Mouse (Mus musculus): ENCODE measurements around the gene Ap2b1. TPM values are rescaled to one million over a fixed set of nuclear protein-coding genes. Genes with fewer than 3 reads are reported as not detected.
"Not testable (repeated sequence)": the region's sequence is repeated elsewhere in the genome, so short reads cannot be mapped to it uniquely, and the experiment has no call there.

Gene Ap2b1
- polyA plus RNA-seq (2015; fragmentation: Nextera tagmentation; extraction: Ambion mirVana) = 118 and 127 TPM in 2 replicates

GRCm38 (mm10) chr11:83298225-83299195 lies at the start of gene Ap2b1:
TSS of gene Ap2b1 (plus strand) at chr11:83299024.
- H3K27ac ChIP-seq = peak within 1 kb of the TSS; percentile 90
- 2% methylated on average over 56 of the region's 56 CpGs for WGBS
- no peaks in the 10 kb centered on the region for H3K27me3 ChIP-seq (replicated peaks)
- peak; percentile 91 for ATAC-seq (replicated peaks)
- no peaks in the 10 kb centered on the region for H3K9me3 ChIP-seq
- H3K36me3 ChIP-seq (replicated peaks) = 0 out of 2 replicates have a peak, but pooled peaks cover 8% of the 10 kb centered on the region
- H3K4me3 ChIP-seq = peak within 1 kb of the TSS; percentile 85
- H3K4me1 ChIP-seq = peaks cover 40% of the 10 kb centered on the region
- H3K9ac ChIP-seq = peak within 1 kb of the TSS; percentile 86
- peak within 1 kb of the TSS; percentile 83 for H3K4me2 ChIP-seq

DNA sequence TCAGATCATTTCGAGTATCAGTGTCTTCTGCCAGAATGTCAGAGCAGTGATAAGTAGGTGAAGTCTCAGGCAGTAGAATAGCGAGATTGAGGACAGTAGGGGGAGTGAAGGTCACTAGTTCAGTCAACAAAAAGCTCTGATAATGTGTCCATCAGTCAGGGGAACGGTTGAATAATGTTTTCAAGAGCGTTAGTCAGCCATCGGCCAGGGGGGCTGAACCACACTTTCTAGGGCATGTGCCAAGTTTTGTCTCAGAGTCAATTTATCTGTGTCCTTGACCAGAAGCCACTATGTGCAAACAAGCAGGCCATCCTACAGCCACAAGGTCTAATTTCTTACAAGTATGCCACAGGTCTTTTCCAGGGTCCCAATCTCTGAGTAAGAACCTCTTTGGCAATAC lies 41.6 kb upstream of the Ap2b1 start:
- H3K4me1 ChIP-seq; H3K36me3 ChIP-seq (replicated peaks); H3K4me3 ChIP-seq; H3K27ac ChIP-seq; H3K27me3 ChIP-seq (replicated peaks); ATAC-seq (replicated peaks); H3K4me2 ChIP-seq; H3K9me3 ChIP-seq; H3K9ac ChIP-seq: not testable (repeated sequence)
- WGBS = 70% methylated on average over 5 of the region's 5 CpGs

DNA sequence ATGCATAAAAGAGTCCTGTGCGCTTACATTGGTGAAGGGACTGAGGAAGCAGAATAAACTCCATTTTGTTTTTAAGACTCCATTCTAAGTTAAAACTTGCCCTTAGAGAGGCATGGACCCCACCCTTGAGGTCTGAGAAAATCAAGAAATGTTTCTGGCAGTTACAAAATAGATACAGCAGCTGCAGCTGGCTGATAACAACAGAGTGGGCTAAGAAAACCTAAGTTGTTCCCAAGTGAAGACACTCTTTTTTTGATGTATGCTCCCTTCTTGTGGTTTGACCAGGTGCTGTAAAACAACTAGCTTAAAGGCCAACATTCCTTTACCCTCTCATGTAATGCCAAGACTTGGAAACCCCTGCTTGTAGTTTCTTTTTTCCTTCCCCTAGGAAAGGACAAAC lies 36.2 kb upstream of the Ap2b1 start:
- no peak for ATAC-seq (replicated peaks)
- no peak overlapping the region for H3K4me2 ChIP-seq

GRCm38 (mm10) chr11:83263146-83263545 lies 35.7 kb upstream of the Ap2b1 start:
- Histone ChIP-seq H3K27me3 (replicated peaks) (no peaks in the 10 kb centered on the region), H3K4me3 (no peak overlapping the region), H3K9ac (no peak overlapping the region), H3K36me3 (replicated peaks) (no peaks in the 10 kb centered on the region), H3K4me1 (no peaks in the 10 kb centered on the region), H3K4me2 (no peak overlapping the region), H3K27ac (no peak overlapping the region), H3K9me3 (no peaks in the 10 kb centered on the region)
- WGBS = 56% methylated on average over 3 of the region's 3 CpGs
- ATAC-seq (replicated peaks) = no peak

More for the DNA sequence above, 36.2 kb upstream of the Ap2b1 start:
- H3K9me3 ChIP-seq = no peaks in the 10 kb centered on the region
- H3K4me3 ChIP-seq = no peak overlapping the region
- WGBS = 98% methylated on average over 1 of the region's 1 CpGs
- no peaks in the 10 kb centered on the region for H3K36me3 ChIP-seq (replicated peaks)
- no peak overlapping the region for H3K27ac ChIP-seq
- no peak overlapping the region for H3K9ac ChIP-seq
- H3K27me3 ChIP-seq (replicated peaks) = no peaks in the 10 kb centered on the region
- no peaks in the 10 kb centered on the region for H3K4me1 ChIP-seq

GRCm38 (mm10) chr11:83270842-83271150 lies 28.0 kb upstream of the Ap2b1 start:
- Histone ChIP-seq H3K4me2 (peak overlapping the region; percentile 65), H3K9me3 (no peaks in the 10 kb centered on the region), H3K27me3 (replicated peaks) (no peaks in the 10 kb centered on the region), H3K36me3 (replicated peaks) (no peaks in the 10 kb centered on the region), H3K4me1 (peaks cover 4% of the 10 kb centered on the region; the same call in 1 of the 2 replicates), H3K9ac (peak overlapping the region; percentile 69), H3K4me3 (peak overlapping the region; percentile 56), H3K27ac (peak overlapping the region; percentile 89)
- WGBS = under 1% methylated on average over 6 of the region's 6 CpGs
- peak; percentile 70 for ATAC-seq (replicated peaks)

DNA sequence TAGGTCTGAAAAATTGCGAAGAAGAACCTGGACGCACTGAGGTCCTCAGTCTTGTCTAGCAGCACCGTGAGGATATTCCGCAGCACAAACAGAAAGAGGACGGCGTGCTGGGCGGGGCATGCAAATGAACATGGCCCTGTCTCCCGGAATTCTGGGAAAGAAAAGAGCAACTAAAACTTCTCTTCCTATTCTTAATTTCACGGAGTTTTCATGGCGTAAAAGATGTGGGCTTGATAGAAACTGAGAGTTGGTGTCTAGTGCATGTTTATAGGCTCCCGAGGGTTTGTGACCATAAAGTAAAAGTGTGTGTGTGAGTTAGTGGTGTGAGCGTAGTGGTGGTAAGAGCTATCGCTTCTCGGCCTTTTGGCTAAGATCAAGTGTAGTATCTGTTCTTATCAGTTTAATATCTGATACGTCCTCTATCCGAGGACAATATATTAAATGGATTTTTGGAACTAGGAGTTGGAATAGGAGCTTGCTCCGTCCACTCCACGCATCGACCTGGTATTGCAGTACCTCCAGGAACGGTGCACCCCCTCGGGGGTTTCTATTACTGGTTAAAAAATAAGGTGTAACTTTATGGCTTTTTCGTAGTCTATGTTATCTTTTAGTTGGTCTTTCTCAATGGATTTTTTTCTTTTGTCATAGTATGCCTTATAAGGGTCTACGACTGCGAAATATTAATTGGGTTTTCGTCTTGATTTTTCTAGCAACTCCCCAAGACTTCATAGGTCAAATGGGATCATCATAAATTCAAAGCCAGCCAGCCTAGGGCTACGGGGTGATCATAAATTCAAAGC lies 27.5 kb upstream of the Ap2b1 start:
- peaks cover 4% of the 10 kb centered on the region; the same call in 1 of the 2 replicates for H3K4me1 ChIP-seq
- no peaks in the 10 kb centered on the region for H3K27me3 ChIP-seq (replicated peaks)
- peak overlapping the region; percentile 89 for H3K27ac ChIP-seq
- ATAC-seq (replicated peaks) = peak; percentile 89
- under 1% methylated on average over 26 of the region's 26 CpGs for WGBS
- no peaks in the 10 kb centered on the region for H3K36me3 ChIP-seq (replicated peaks)
- no peaks in the 10 kb centered on the region for H3K9me3 ChIP-seq
- peak overlapping the region; percentile 65 for H3K4me2 ChIP-seq
- peak overlapping the region; percentile 56 for H3K4me3 ChIP-seq
- peak overlapping the region; percentile 69 for H3K9ac ChIP-seq

DNA sequence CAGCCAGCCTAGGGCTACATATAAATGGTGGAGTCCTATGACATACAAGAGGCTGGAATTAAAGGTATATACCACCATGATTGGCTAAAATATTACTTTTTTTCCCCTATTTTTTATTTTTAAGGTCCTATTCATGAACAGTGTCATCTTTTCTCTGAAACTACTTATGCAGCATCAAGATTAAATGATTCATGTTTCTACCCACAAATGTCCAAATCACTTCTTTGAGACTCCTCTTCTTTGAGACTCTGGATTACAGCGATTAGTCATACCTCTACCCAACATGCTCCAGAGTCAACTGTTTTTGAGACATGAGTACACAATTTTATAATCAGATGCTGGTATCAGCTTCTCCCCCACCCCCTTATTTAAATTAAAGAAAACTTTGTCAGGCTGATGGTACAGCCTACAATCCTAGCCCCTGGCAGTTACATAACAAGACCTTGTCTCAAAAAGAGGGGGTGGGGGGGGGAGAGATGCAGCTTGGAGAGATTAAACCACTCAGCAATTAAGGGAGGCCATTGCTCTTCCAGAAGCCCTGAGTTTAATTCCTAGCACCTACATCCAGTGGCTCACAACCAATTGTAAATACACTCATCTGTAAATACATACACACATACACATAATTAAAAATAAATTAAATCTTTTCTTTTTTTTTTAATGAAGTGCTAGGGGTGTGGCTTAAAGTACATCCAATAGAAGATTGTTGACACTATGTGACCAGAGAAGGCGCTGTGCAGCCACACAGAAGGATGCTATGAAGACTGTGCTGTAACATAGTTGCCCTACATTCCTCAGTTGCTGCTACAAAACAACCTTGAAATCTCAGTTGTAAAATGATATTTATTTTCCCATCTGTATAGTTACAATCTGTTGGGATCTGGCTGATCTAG lies 26.6 kb upstream of the Ap2b1 start:
- Histone ChIP-seq H3K4me1 (peaks cover 4% of the 10 kb centered on the region; the same call in 1 of the 2 replicates), H3K9me3 (no peaks in the 10 kb centered on the region), H3K36me3 (replicated peaks) (no peaks in the 10 kb centered on the region), H3K9ac (no peak overlapping the region), H3K4me2 (peak overlapping the region; percentile 65), H3K4me3 (no peak overlapping the region), H3K27ac (peak overlapping the region; percentile 89), H3K27me3 (replicated peaks) (no peaks in the 10 kb centered on the region)
- ATAC-seq (replicated peaks) = 0 out of 2 replicates have a peak, but pooled peaks have one; percentile 14
- WGBS = 21% methylated on average over 2 of the region's 2 CpGs

DNA sequence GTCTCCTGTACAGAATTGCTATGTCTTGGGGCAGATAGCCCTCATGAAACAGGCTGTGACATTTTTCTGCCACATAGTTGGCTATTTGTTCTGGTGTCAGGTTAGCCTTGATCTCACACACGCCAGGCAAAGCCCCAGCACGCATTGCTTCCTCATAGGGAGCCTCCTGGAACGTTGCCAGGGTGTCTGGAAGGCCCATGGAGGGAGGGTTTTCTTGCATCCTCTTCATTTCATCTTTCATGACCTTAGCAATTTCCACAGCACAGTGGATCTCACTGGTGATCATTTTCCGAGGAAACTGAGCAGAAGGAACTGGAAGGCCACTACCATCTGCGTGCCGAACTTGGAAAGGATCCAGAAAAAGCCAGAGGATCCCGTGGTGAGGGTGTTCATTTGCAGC lies 22.6 kb upstream of the Ap2b1 start:
- no peak overlapping the region for H3K9ac ChIP-seq
- ATAC-seq (replicated peaks) = no peak
- no peaks in the 10 kb centered on the region for H3K27me3 ChIP-seq (replicated peaks)
- WGBS = 70% methylated on average over 7 of the region's 7 CpGs
- no peaks in the 10 kb centered on the region for H3K9me3 ChIP-seq
- no peaks in the 10 kb centered on the region for H3K36me3 ChIP-seq (replicated peaks)
- H3K4me1 ChIP-seq = no peaks in the 10 kb centered on the region
- H3K27ac ChIP-seq = no peak overlapping the region
- no peak overlapping the region for H3K4me2 ChIP-seq
- no peak overlapping the region for H3K4me3 ChIP-seq

DNA sequence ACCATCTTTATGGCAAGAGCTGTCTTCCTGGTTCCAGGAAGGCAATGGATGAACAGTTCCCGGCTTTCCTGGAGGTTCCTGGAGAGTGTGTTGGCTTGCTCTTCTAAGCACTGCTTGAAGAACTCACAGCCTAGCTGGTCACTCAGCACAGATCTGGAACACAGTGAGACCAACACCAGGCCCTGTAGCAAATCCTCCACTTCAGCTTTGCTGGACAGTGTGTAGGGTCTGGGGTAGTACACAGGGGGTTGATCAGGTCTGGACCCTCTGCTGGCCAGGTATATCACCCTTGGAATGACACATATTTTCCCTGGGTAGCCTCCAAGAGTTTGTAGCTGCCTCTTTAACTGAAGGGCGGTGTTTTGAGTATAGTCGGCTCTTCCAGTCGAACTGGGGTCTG lies 19.8 kb upstream of the Ap2b1 start:
- no peaks in the 10 kb centered on the region for H3K9me3 ChIP-seq
- no peaks in the 10 kb centered on the region for H3K36me3 ChIP-seq (replicated peaks)
- WGBS = 88% methylated on average over 4 of the region's 4 CpGs
- no peak overlapping the region for H3K9ac ChIP-seq
- H3K4me1 ChIP-seq = no peaks in the 10 kb centered on the region
- ATAC-seq (replicated peaks) = no peak
- H3K27ac ChIP-seq = no peak overlapping the region
- no peak overlapping the region for H3K4me3 ChIP-seq
- H3K4me2 ChIP-seq = no peak overlapping the region
- H3K27me3 ChIP-seq (replicated peaks) = no peaks in the 10 kb centered on the region

DNA sequence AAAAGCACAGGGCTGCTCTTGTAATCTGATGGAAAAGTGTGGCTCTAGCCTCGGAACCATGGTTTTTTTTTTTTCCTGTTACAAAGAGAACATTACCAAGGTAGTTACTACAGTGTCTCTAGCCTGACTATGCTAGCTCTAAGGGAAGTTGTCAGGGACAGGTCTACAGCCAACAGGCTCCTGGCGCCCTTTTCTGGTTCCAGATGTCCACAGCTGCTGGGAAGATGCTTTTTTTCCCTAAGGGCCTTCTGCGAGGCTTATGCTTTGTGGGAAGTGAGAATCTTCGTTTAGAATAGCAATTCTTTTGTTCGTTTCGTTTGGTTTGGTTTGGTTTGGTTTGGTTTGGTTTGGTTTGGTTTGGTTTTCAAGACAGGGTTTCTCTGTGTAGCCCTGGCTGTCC lies 19.1 kb upstream of the Ap2b1 start:
- no peaks in the 10 kb centered on the region for H3K36me3 ChIP-seq (replicated peaks)
- no peaks in the 10 kb centered on the region for H3K9me3 ChIP-seq
- H3K4me3 ChIP-seq = no peak overlapping the region
- no peak for ATAC-seq (replicated peaks)
- no peaks in the 10 kb centered on the region for H3K4me1 ChIP-seq
- H3K9ac ChIP-seq = no peak overlapping the region
- H3K27me3 ChIP-seq (replicated peaks) = no peaks in the 10 kb centered on the region
- H3K4me2 ChIP-seq = no peak overlapping the region
- WGBS = 76% methylated on average over 6 of the region's 6 CpGs
- no peak overlapping the region for H3K27ac ChIP-seq

- Histone ChIP-seq H3K9ac (no peak overlapping the region), H3K4me3 (no peak overlapping the region), H3K4me2 (no peak overlapping the region), H3K27ac (no peak overlapping the region), H3K9me3 (no peaks in the 10 kb centered on the region), H3K36me3 (replicated peaks) (no peaks in the 10 kb centered on the region), H3K4me1 (no peaks in the 10 kb centered on the region), H3K27me3 (replicated peaks) (no peaks in the 10 kb centered on the region)
- ATAC-seq (replicated peaks) = no peak
- 80% methylated on average over 2 of the region's 2 CpGs for WGBS
Observed at GRCm38 (mm10) chr11:83282084-83282483, 16.7 kb upstream of the Ap2b1 start.

Data from midbrain, embryonic 15.5 days (tissue).